Mouse (Mus musculus): ENCODE results near the gene Slc25a20. TPM values are rescaled to one million over a fixed set of nuclear protein-coding genes. Genes with fewer than 3 reads are reported as not detected.

Gene Slc25a20
- polyA plus RNA-seq (2011; ENCODE audit: insufficient read depth, insufficient read length, low read depth, missing spikeins), result 30.1 and 35.7 TPM in 2 replicates

- H3K4me3 ChIP-seq (ENCODE audit: low read depth, low read length), result peak within 1 kb of the TSS; percentile 91
- H3K9me3 ChIP-seq (replicated peaks; ENCODE audit: control insufficient read depth, insufficient read depth, low read length, poor library complexity, severe bottlenecking), result no peaks in the 10 kb centered on the region
- H3K36me3 ChIP-seq (ENCODE audit: control insufficient read depth, insufficient read depth, low read length, poor library complexity, severe bottlenecking), result no peaks in the 10 kb centered on the region
- no peaks in the 10 kb centered on the region for H3K27me3 ChIP-seq (ENCODE audit: control insufficient read depth, insufficient read depth, low read length, poor library complexity, severe bottlenecking)
- H3K27ac ChIP-seq (ENCODE audit: insufficient read depth, low read length), result peak within 1 kb of the TSS; percentile 76
- H3K9ac ChIP-seq (ENCODE audit: low read depth, poor library complexity, severe bottlenecking), result peak within 1 kb of the TSS; percentile 54
- TF ChIP-seq CTCF (IDR thresholded peaks at IDR 0.05; ENCODE audit: low read depth, low read length) (no peak), POLR2A (IDR thresholded peaks at IDR 0.05; ENCODE audit: insufficient read depth, low read length) (peak; percentile 16)
- H3K4me1 ChIP-seq (ENCODE audit: control insufficient read depth, insufficient read depth, low read length), result peaks cover 1% of the 10 kb centered on the region
These were observed at the start of gene Slc25a20 for GRCm38 (mm10) chr9:108661677-108662612. Gene Slc25a20 (plus strand): TSS chr9:108662088.

GRCm38 (mm10) chr9:108617301-108617700, 44.6 kb upstream of the Slc25a20 start:
- no peaks in the 10 kb centered on the region for H3K27me3 ChIP-seq (ENCODE audit: control insufficient read depth, insufficient read depth, low read length, poor library complexity, severe bottlenecking)
- no peak overlapping the region for H3K4me3 ChIP-seq (ENCODE audit: low read depth, low read length)
- no peak overlapping the region for H3K27ac ChIP-seq (ENCODE audit: insufficient read depth, low read length)
- H3K9ac ChIP-seq (ENCODE audit: low read depth, poor library complexity, severe bottlenecking), result no peak overlapping the region
- TF ChIP-seq EP300 (IDR thresholded peaks at IDR 0.05; ENCODE audit: insufficient read depth, low read depth, low read length) (no peak), CTCF (IDR thresholded peaks at IDR 0.05; ENCODE audit: low read depth, low read length) (no peak), POLR2A (IDR thresholded peaks at IDR 0.05; ENCODE audit: insufficient read depth, low read length) (no peak)
- no peaks in the 10 kb centered on the region for H3K4me1 ChIP-seq (ENCODE audit: control insufficient read depth, insufficient read depth, low read length)
- H3K9me3 ChIP-seq (replicated peaks; ENCODE audit: control insufficient read depth, insufficient read depth, low read length, poor library complexity, severe bottlenecking), result no peaks in the 10 kb centered on the region
- peaks cover 73% of the 10 kb centered on the region for H3K36me3 ChIP-seq (ENCODE audit: control insufficient read depth, insufficient read depth, low read length, poor library complexity, severe bottlenecking)

GRCm38 (mm10) chr9:108626498-108626897, 35.4 kb upstream of the Slc25a20 start:
- H3K27ac ChIP-seq (ENCODE audit: insufficient read depth, low read length), result no peak overlapping the region
- no peaks in the 10 kb centered on the region for H3K4me1 ChIP-seq (ENCODE audit: control insufficient read depth, insufficient read depth, low read length)
- no peaks in the 10 kb centered on the region for H3K9me3 ChIP-seq (replicated peaks; ENCODE audit: control insufficient read depth, insufficient read depth, low read length, poor library complexity, severe bottlenecking)
- H3K4me3 ChIP-seq (ENCODE audit: low read depth, low read length), result no peak overlapping the region
- H3K9ac ChIP-seq (ENCODE audit: low read depth, poor library complexity, severe bottlenecking), result no peak overlapping the region
- TF ChIP-seq EP300 (IDR thresholded peaks at IDR 0.05; ENCODE audit: insufficient read depth, low read depth, low read length), result no peak
- TF ChIP-seq POLR2A (IDR thresholded peaks at IDR 0.05; ENCODE audit: insufficient read depth, low read length), result no peak
- TF ChIP-seq CTCF (IDR thresholded peaks at IDR 0.05; ENCODE audit: low read depth, low read length), result no peak
- H3K27me3 ChIP-seq (ENCODE audit: control insufficient read depth, insufficient read depth, low read length, poor library complexity, severe bottlenecking), result no peaks in the 10 kb centered on the region
- H3K36me3 ChIP-seq (ENCODE audit: control insufficient read depth, insufficient read depth, low read length, poor library complexity, severe bottlenecking), result peaks cover 32% of the 10 kb centered on the region

GRCm38 (mm10) chr9:108628141-108628540, 33.7 kb upstream of the Slc25a20 start:
- peaks cover 35% of the 10 kb centered on the region for H3K36me3 ChIP-seq (ENCODE audit: control insufficient read depth, insufficient read depth, low read length, poor library complexity, severe bottlenecking)
- no peak overlapping the region for H3K9ac ChIP-seq (ENCODE audit: low read depth, poor library complexity, severe bottlenecking)
- no peaks in the 10 kb centered on the region for H3K4me1 ChIP-seq (ENCODE audit: control insufficient read depth, insufficient read depth, low read length)
- no peaks in the 10 kb centered on the region for H3K9me3 ChIP-seq (replicated peaks; ENCODE audit: control insufficient read depth, insufficient read depth, low read length, poor library complexity, severe bottlenecking)
- TF ChIP-seq POLR2A (IDR thresholded peaks at IDR 0.05; ENCODE audit: insufficient read depth, low read length) (no peak), EP300 (IDR thresholded peaks at IDR 0.05; ENCODE audit: insufficient read depth, low read depth, low read length) (no peak), CTCF (IDR thresholded peaks at IDR 0.05; ENCODE audit: low read depth, low read length) (no peak)
- no peak overlapping the region for H3K4me3 ChIP-seq (ENCODE audit: low read depth, low read length)
- H3K27ac ChIP-seq (ENCODE audit: insufficient read depth, low read length), result no peak overlapping the region
- no peaks in the 10 kb centered on the region for H3K27me3 ChIP-seq (ENCODE audit: control insufficient read depth, insufficient read depth, low read length, poor library complexity, severe bottlenecking)

- no peak overlapping the region for H3K9ac ChIP-seq (ENCODE audit: low read depth, poor library complexity, severe bottlenecking)
- no peaks in the 10 kb centered on the region for H3K27me3 ChIP-seq (ENCODE audit: control insufficient read depth, insufficient read depth, low read length, poor library complexity, severe bottlenecking)
- H3K9me3 ChIP-seq (replicated peaks; ENCODE audit: control insufficient read depth, insufficient read depth, low read length, poor library complexity, severe bottlenecking), result no peaks in the 10 kb centered on the region
- H3K36me3 ChIP-seq (ENCODE audit: control insufficient read depth, insufficient read depth, low read length, poor library complexity, severe bottlenecking), result peaks cover 40% of the 10 kb centered on the region
- TF ChIP-seq CTCF (IDR thresholded peaks at IDR 0.05; ENCODE audit: low read depth, low read length) (no peak), POLR2A (IDR thresholded peaks at IDR 0.05; ENCODE audit: insufficient read depth, low read length) (no peak), EP300 (IDR thresholded peaks at IDR 0.05; ENCODE audit: insufficient read depth, low read depth, low read length) (no peak)
- H3K4me1 ChIP-seq (ENCODE audit: control insufficient read depth, insufficient read depth, low read length), result no peaks in the 10 kb centered on the region
- H3K27ac ChIP-seq (ENCODE audit: insufficient read depth, low read length), result no peak overlapping the region
- no peak overlapping the region for H3K4me3 ChIP-seq (ENCODE audit: low read depth, low read length)
These were observed 31.2 kb upstream of the Slc25a20 start for GRCm38 (mm10) chr9:108630683-108631082.
